In genomic region chrX:155262235-155262914, GRCm38 (mm10) we compare ENCODE assay signal across 8 mouse cellular contexts. TPM values are rescaled to one million over a fixed set of nuclear protein-coding genes. Genes with fewer than 3 reads are reported as not detected.
DNase-seq lines count a peak whose midpoint lies in the region; ATAC-seq and TF ChIP-seq lines count a peak whose summit lies in the region.

TSS of gene Acot9 (plus strand) at chrX:155262443.

- peak within 1 kb of the TSS; percentile 72; the same call in 1 of the 2 replicates for H3K9ac ChIP-seq in heart, embryonic 11.5 days (ENCODE audit: low read depth, low read length)
- H3K9ac ChIP-seq in kidney, embryonic 16.5 days (replicated peaks; ENCODE audit: low read length): peak within 1 kb of the TSS; percentile 72
- peak within 1 kb of the TSS; percentile 88 for H3K9ac ChIP-seq in liver, adult 2 months (ENCODE audit: low read depth, low read length)

- H3K27me3 ChIP-seq in C2C12 (ENCODE audit: control insufficient read depth, insufficient read depth, insufficient read length) (no peaks in the 10 kb centered on the region), myocyte (ENCODE audit: control insufficient read depth, insufficient read depth, insufficient read length) (no peaks in the 10 kb centered on the region)
- H3K27me3 ChIP-seq in erythroblast, embryonic 14.5 days (ENCODE audit: control insufficient read depth): no peaks in the 10 kb centered on the region
- no peaks in the 10 kb centered on the region for H3K27me3 ChIP-seq in heart, embryonic 11.5 days (ENCODE audit: control insufficient read depth, insufficient read depth, low read length)
- H3K27me3 ChIP-seq in kidney, embryonic 16.5 days (ENCODE audit: insufficient read depth, low read length): no peaks in the 10 kb centered on the region
- H3K27me3 ChIP-seq in liver, adult 2 months (ENCODE audit: control insufficient read depth, insufficient read depth, low read length): no peaks in the 10 kb centered on the region
- no peaks in the 10 kb centered on the region for H3K27me3 ChIP-seq in splenic B cell, adult 2 months (ENCODE audit: control insufficient read depth, insufficient read depth, low read length, poor library complexity, severe bottlenecking)

- peak; percentile 64; the same call in 1 of the 2 replicates for TF ChIP-seq POLR2A in brain, embryonic 14.5 days (IDR thresholded peaks at IDR 0.05; ENCODE audit: borderline replicate concordance, extremely low read depth, insufficient read depth, insufficient read length, poor library complexity, severe bottlenecking)
- peak; percentile 67 for TF ChIP-seq POLR2A in liver, adult 2 months (IDR thresholded peaks at IDR 0.05; ENCODE audit: extremely low read depth, insufficient read depth, low read length)
- TF ChIP-seq POLR2A in myocyte (IDR thresholded peaks at IDR 0.05; ENCODE audit: insufficient read length, low read depth): peak; percentile 83

- DNase-seq in brain, embryonic 14.5 days (ENCODE audit: low read depth): peak; percentile 93
- peak; percentile 53 for DNase-seq in liver, adult 2 months (ENCODE audit: extremely low read depth, low read depth, low spot score)
- peak; percentile 94 for DNase-seq in splenic B cell, adult 2 months (ENCODE audit: low read depth, low spot score)

- WGBS in heart, embryonic 11.5 days (ENCODE audit: insufficient replicate concordance): 17% methylated on average over 37 of the region's 37 CpGs
- 22% methylated on average over 37 of the region's 37 CpGs for WGBS in kidney, embryonic 16.5 days
- WGBS in liver, adult 2 months: 2% methylated on average over 37 of the region's 37 CpGs

- H3K4me3 ChIP-seq in C2C12 (ENCODE audit: insufficient read depth, poor library complexity, severe bottlenecking): peak within 1 kb of the TSS; percentile 36
- H3K4me3 ChIP-seq in erythroblast, embryonic 14.5 days (replicated peaks): peak within 1 kb of the TSS; percentile 73
- peak within 1 kb of the TSS; percentile 61 for H3K4me3 ChIP-seq in heart, embryonic 11.5 days (ENCODE audit: low read depth, low read length)
- H3K4me3 ChIP-seq in kidney, embryonic 16.5 days (ENCODE audit: low read length): peak within 1 kb of the TSS; percentile 65
- H3K4me3 ChIP-seq in liver, adult 2 months (ENCODE audit: insufficient read depth, low read depth, low read length): peak within 1 kb of the TSS; percentile 99
- peak within 1 kb of the TSS; percentile 37 for H3K4me3 ChIP-seq in myocyte

- TF ChIP-seq CTCF in C2C12 (IDR thresholded peaks at IDR 0.05; ENCODE audit: control insufficient read depth, insufficient read depth, insufficient read length): no peak
- TF ChIP-seq CTCF in brain, embryonic 14.5 days (IDR thresholded peaks at IDR 0.05; ENCODE audit: borderline replicate concordance, extremely low read depth, insufficient read depth, insufficient read length): peak; percentile 41
- peak; percentile 53 for TF ChIP-seq CTCF in liver, adult 2 months (IDR thresholded peaks at IDR 0.05; ENCODE audit: low read depth, low read length)

- H3K79me3 ChIP-seq in C2C12 (ENCODE audit: low read depth): peaks cover 37% of the 10 kb centered on the region

- ATAC-seq in heart, embryonic 11.5 days (replicated peaks; ENCODE audit: insufficient number of reproducible peaks, low FRiP score, low TSS enrichment): peak; percentile 99
- ATAC-seq in kidney, embryonic 16.5 days (ENCODE audit: low FRiP score, low TSS enrichment): peak; percentile 100

- H3K79me2 ChIP-seq in C2C12 (ENCODE audit: control insufficient read depth, insufficient read depth): peaks cover 46% of the 10 kb centered on the region
- H3K79me2 ChIP-seq in liver, adult 2 months (ENCODE audit: control insufficient read depth, insufficient read depth, low read length): no peaks in the 10 kb centered on the region
- peaks cover 42% of the 10 kb centered on the region for H3K79me2 ChIP-seq in myocyte (ENCODE audit: control insufficient read depth, insufficient read depth)

- peaks cover 2% of the 10 kb centered on the region; the same call in 1 of the 2 replicates for H3K9me3 ChIP-seq in erythroblast, embryonic 14.5 days (ENCODE audit: control insufficient read depth, low read length)
- H3K9me3 ChIP-seq in heart, embryonic 11.5 days (replicated peaks; ENCODE audit: control insufficient read depth, low read length): no peaks in the 10 kb centered on the region
- H3K9me3 ChIP-seq in kidney, embryonic 16.5 days (ENCODE audit: low read length): no peaks in the 10 kb centered on the region

- H3ac ChIP-seq in C2C12 (ENCODE audit: control insufficient read depth, insufficient read length, low read depth) (peak within 1 kb of the TSS; percentile 96), myocyte (ENCODE audit: control insufficient read depth, insufficient read length) (peak within 1 kb of the TSS; percentile 2)

- peak within 1 kb of the TSS; percentile 60 for H3K4me2 ChIP-seq in heart, embryonic 11.5 days
- peak within 1 kb of the TSS; percentile 51 for H3K4me2 ChIP-seq in kidney, embryonic 16.5 days (replicated peaks; ENCODE audit: low read depth, low read length)
- H3K4me2 ChIP-seq in myocyte (ENCODE audit: low read depth): peak within 1 kb of the TSS; percentile 72

- H3K27ac ChIP-seq in heart, embryonic 11.5 days (ENCODE audit: low read depth, low read length): no peak within 1 kb of the TSS
- H3K27ac ChIP-seq in kidney, embryonic 16.5 days (ENCODE audit: low read length): 0 out of 2 replicates have a peak within 1 kb of the TSS, but pooled peaks have one; percentile 29
- peak within 1 kb of the TSS; percentile 27 for H3K27ac ChIP-seq in liver, adult 2 months (replicated peaks; ENCODE audit: insufficient read depth, low read depth, low read length)

- H3K4me1 ChIP-seq in erythroblast, embryonic 14.5 days (ENCODE audit: control insufficient read depth): peaks cover 9% of the 10 kb centered on the region
- no peaks in the 10 kb centered on the region for H3K4me1 ChIP-seq in heart, embryonic 11.5 days (ENCODE audit: control insufficient read depth, insufficient read depth, low read length)
- H3K4me1 ChIP-seq in kidney, embryonic 16.5 days (ENCODE audit: insufficient read depth, low read length): no peaks in the 10 kb centered on the region
- no peaks in the 10 kb centered on the region for H3K4me1 ChIP-seq in liver, adult 2 months (ENCODE audit: control insufficient read depth, insufficient read depth, low read length)

- peaks cover 6% of the 10 kb centered on the region for H3K36me3 ChIP-seq in C2C12 (ENCODE audit: control insufficient read depth, insufficient read depth)
- no peaks in the 10 kb centered on the region for H3K36me3 ChIP-seq in erythroblast, embryonic 14.5 days (ENCODE audit: control insufficient read depth)
- no peaks in the 10 kb centered on the region for H3K36me3 ChIP-seq in heart, embryonic 11.5 days (ENCODE audit: control insufficient read depth, insufficient read depth, low read length)
- no peaks in the 10 kb centered on the region for H3K36me3 ChIP-seq in kidney, embryonic 16.5 days (ENCODE audit: insufficient read depth, low read length)
- no peaks in the 10 kb centered on the region for H3K36me3 ChIP-seq in liver, adult 2 months (ENCODE audit: control insufficient read depth, insufficient read depth, low read length)
- H3K36me3 ChIP-seq in myocyte (ENCODE audit: control insufficient read depth, insufficient read depth): no peaks in the 10 kb centered on the region
- no peaks in the 10 kb centered on the region for H3K36me3 ChIP-seq in splenic B cell, adult 2 months (ENCODE audit: control insufficient read depth, insufficient read depth, low read length, poor library complexity, severe bottlenecking)

TF ChIP-seq in C2C12, 6 proteins besides CTCF, POLR2A, EP300 and RAD21:
- no peak for TF ChIP-seq MYOD1 (IDR thresholded peaks at IDR 0.05; ENCODE audit: control insufficient read depth, insufficient read length, low read depth)
- peak; percentile 28 for TF ChIP-seq FOSL1 (IDR thresholded peaks at IDR 0.05; ENCODE audit: insufficient read depth, low read length, poor library complexity, severe bottlenecking)
- TF ChIP-seq CEBPB (IDR thresholded peaks at IDR 0.05; ENCODE audit: low read depth): no peak
- no peak for TF ChIP-seq MAX (IDR thresholded peaks at IDR 0.05)
- TF ChIP-seq USF1 (IDR thresholded peaks at IDR 0.05; ENCODE audit: low read depth): no peak
- no peak for TF ChIP-seq MYOG (IDR thresholded peaks at IDR 0.05; ENCODE audit: control insufficient read depth, extremely low read depth, insufficient read length)

TF ChIP-seq in myocyte, 11 proteins besides CTCF, POLR2A, EP300 and RAD21:
- TF ChIP-seq E2F4 (IDR thresholded peaks at IDR 0.05; ENCODE audit: insufficient read depth) (no peak), CEBPB (IDR thresholded peaks at IDR 0.05; ENCODE audit: insufficient read depth, poor library complexity, severe bottlenecking) (no peak), SRF (IDR thresholded peaks at IDR 0.05; ENCODE audit: control insufficient read depth, insufficient read length, low read depth) (no peak), POLR2AphosphoS2 (IDR thresholded peaks at IDR 0.05; ENCODE audit: insufficient read length, low read depth) (peak; percentile 87), MYOG (IDR thresholded peaks at IDR 0.05; ENCODE audit: control insufficient read depth in 1 of 3, insufficient read depth in 1 of 3, insufficient read length in 2 of 3, low read depth in 2 of 3) (peak in 2 of 3 experiments; percentile 3 to 41), MYOD1 (IDR thresholded peaks at IDR 0.05; ENCODE audit: control insufficient read depth in 1 of 3, insufficient read length in 2 of 3, low read depth in 2 of 3) (no peak), REST (IDR thresholded peaks at IDR 0.05; ENCODE audit: insufficient read depth, insufficient read length) (no peak), TCF3 (IDR thresholded peaks at IDR 0.05; ENCODE audit: insufficient read length, low read depth) (no peak), USF1 (IDR thresholded peaks at IDR 0.05; ENCODE audit: low read depth) (no peak), TCF12 (IDR thresholded peaks at IDR 0.05; ENCODE audit: insufficient read depth, poor library complexity, severe bottlenecking) (no peak), MAX (IDR thresholded peaks at IDR 0.05; ENCODE audit: low read depth) (no peak)

RNA-seq across cellular contexts. Expression of gene Acot9, which starts in this region (rescaled TPM):
- polyA plus RNA-seq in C2C12 (2012; fragmentation: generic; extraction: Trizol) (61.1 TPM), myocyte (2012; fragmentation: generic; extraction: Trizol) (75.9 TPM)
- 17.6 and 21.1 TPM in 2 replicates for polyA plus RNA-seq in brain, embryonic 14.5 days (2012; rRNA removed)
- polyA plus RNA-seq in erythroblast, embryonic 14.5 days (2012): 0.03 and 0.07 TPM in 2 replicates
- 33.1 and 42.0 TPM in 2 replicates for polyA plus RNA-seq in heart, embryonic 11.5 days (2014; fragmentation: Nextera tagmentation; extraction: Ambion mirVana)
- polyA plus RNA-seq in kidney, embryonic 16.5 days (2015; fragmentation: Nextera tagmentation; extraction: Ambion mirVana): 38.4 and 43.5 TPM in 2 replicates
- total RNA-seq in liver, adult 2 months (2014; rRNA removed): 6.5 and 7.3 TPM in 2 replicates
- 1.3 and 1.8 TPM in 2 replicates for polyA plus RNA-seq in liver, adult 2 months (2012; rRNA removed)

Comparison
In these comparisons a context has a peak if more than half of its experiments do, and no peak if none do; other contexts are left out.
1. H3K4me3 ChIP-seq: peak in every context shown above with its lines; median percentile 99 in liver, adult 2 months; 73 in erythroblast, embryonic 14.5 days; 65 in kidney, embryonic 16.5 days; 61 in heart, embryonic 11.5 days; 37 in myocyte; 36 in C2C12.